Mouse (Mus musculus): ENCODE results near the gene Fancd2os.

Gene Fancd2os

GRCm38 (mm10) chr6:113600543-113601139, at the start of gene Fancd2os:
Gene Fancd2os, minus strand, starts transcription at chr6:113600715.
- DNase-seq, result peak; percentile 29 to 46

- no peak for DNase-seq
These were observed 49.7 kb upstream of the Fancd2os start for GRCm38 (mm10) chr6:113650197-113650640.

GRCm38 (mm10) chr6:113649346-113650196, 49.1 kb upstream of the Fancd2os start:
- peak; percentile 26 to 54 for DNase-seq

- peak; percentile 64 to 87 for DNase-seq
These were observed 44.3 kb upstream of the Fancd2os start for GRCm38 (mm10) chr6:113644808-113645207.

- no peak for DNase-seq
These were observed 43.5 kb upstream of the Fancd2os start for GRCm38 (mm10) chr6:113643967-113644366.

GRCm38 (mm10) chr6:113643021-113643420, 42.5 kb upstream of the Fancd2os start:
- no peak for DNase-seq

GRCm38 (mm10) chr6:113642605-113643004, 42.1 kb upstream of the Fancd2os start:
- no peak for DNase-seq

- peak; percentile 61 to 67 for DNase-seq
These were observed 38.7 kb upstream of the Fancd2os start for GRCm38 (mm10) chr6:113639201-113639600.

- peak; percentile 97 to 99 for DNase-seq
These were observed 38.0 kb upstream of the Fancd2os start, which contains the start of gene Irak2 for GRCm38 (mm10) chr6:113638302-113639040. Gene Irak2, plus strand, starts transcription at chr6:113638467.

- DNase-seq, result no peak
These were observed 32.3 kb upstream of the Fancd2os start for GRCm38 (mm10) chr6:113632863-113633262.

- DNase-seq, result no peak
These were observed 29.8 kb upstream of the Fancd2os start for GRCm38 (mm10) chr6:113630322-113630721.

- peak in 1 of 2 experiments; percentile 40 for DNase-seq
These were observed 24.7 kb upstream of the Fancd2os start for GRCm38 (mm10) chr6:113624989-113625770.

GRCm38 (mm10) chr6:113623941-113624751, 23.6 kb upstream of the Fancd2os start, which contains the start of gene Vhl:
Gene Vhl, plus strand, starts transcription at chr6:113623959.
- DNase-seq, result peak; percentile 94 to 95

GRCm38 (mm10) chr6:113623386-113623785, 22.9 kb upstream of the Fancd2os start:
- DNase-seq, result no peak

- DNase-seq, result no peak
These were observed 15.0 kb upstream of the Fancd2os start for GRCm38 (mm10) chr6:113615489-113615888.

- DNase-seq, result no peak
These were observed 14.5 kb upstream of the Fancd2os start for GRCm38 (mm10) chr6:113614997-113615396.

GRCm38 (mm10) chr6:113614152-113614551, 13.6 kb upstream of the Fancd2os start:
- no peak for DNase-seq

GRCm38 (mm10) chr6:113612258-113612969, 11.9 kb upstream of the Fancd2os start:
- DNase-seq, result peak; percentile 32 to 43

GRCm38 (mm10) chr6:113609293-113609692, 8.8 kb upstream of the Fancd2os start:
- DNase-seq, result no peak

GRCm38 (mm10) chr6:113608871-113609270, 8.4 kb upstream of the Fancd2os start:
- DNase-seq, result peak; percentile 38 to 40

- DNase-seq, result no peak
These were observed 4.7 kb upstream of the Fancd2os start for GRCm38 (mm10) chr6:113605224-113605545.

Measured in kidney, postnatal 36 days (tissue).